Mouse (Mus musculus): ENCODE measurements around the gene Depdc7. TPM values are rescaled to one million over a fixed set of nuclear protein-coding genes. Genes with fewer than 3 reads are reported as not detected.
A peak's percentile ranks its signal among the peaks of the same experiment; 100 is the strongest.

Depdc7 gene
- polyA plus RNA-seq, 1 experiment from 2014 or later: 9.1 TPM

DNA sequence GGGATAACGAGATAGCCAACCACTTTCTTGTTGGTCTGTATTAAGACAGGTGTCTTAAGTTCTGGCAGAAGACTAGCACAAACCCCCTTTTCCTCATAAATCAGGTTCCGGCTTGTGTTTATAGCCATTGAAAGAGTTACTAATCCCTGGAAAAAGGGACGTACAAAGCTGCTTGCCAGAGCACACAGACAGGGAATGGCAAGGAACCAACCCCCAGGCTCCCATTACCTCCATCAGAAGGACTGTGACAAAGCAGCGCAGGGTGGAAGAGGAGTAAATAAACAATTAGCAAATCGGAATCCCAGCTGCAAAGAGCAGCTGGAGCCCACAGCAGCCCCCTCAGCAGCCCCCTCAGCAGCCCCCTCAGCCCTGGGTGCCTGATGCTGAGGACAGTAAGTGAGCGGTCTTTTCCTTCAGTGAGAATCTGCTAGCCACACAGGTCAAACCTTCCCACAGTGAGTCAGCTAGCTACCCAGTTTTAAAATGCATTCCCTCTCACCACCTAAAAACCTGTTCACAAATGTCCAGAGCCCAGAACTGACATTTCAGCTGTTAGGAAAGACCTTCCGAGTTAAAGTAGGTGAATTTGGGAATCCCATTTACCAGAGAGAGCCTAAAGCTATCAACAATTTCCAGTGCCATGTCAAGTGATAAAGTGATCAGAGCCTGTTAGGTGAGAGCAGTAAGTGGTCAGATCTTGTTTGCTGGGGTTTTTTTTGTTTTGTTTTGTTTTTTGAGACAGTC, 1.5 kb downstream of the Depdc7 start:
- H3K4me3 ChIP-seq: no peak overlapping the region
- peak overlapping the region; percentile 93; the same call in 1 of the 2 replicates for H3K4me2 ChIP-seq
- peaks cover 7% of the 10 kb centered on the region; the same call in 1 of the 2 replicates for H3K4me1 ChIP-seq
- no peak overlapping the region for H3K27ac ChIP-seq
- 45% methylated on average over 7 of the region's 7 CpGs for WGBS
- no peaks in the 10 kb centered on the region for H3K9me3 ChIP-seq
- H3K27me3 ChIP-seq: 0 out of 2 replicates have a peak, but pooled peaks cover 2% of the 10 kb centered on the region
- no peak for ATAC-seq (ENCODE audit: borderline replicate concordance, extremely low read depth, low FRiP score, low TSS enrichment)
- H3K36me3 ChIP-seq: no peaks in the 10 kb centered on the region
- no peak overlapping the region for H3K9ac ChIP-seq

DNA sequence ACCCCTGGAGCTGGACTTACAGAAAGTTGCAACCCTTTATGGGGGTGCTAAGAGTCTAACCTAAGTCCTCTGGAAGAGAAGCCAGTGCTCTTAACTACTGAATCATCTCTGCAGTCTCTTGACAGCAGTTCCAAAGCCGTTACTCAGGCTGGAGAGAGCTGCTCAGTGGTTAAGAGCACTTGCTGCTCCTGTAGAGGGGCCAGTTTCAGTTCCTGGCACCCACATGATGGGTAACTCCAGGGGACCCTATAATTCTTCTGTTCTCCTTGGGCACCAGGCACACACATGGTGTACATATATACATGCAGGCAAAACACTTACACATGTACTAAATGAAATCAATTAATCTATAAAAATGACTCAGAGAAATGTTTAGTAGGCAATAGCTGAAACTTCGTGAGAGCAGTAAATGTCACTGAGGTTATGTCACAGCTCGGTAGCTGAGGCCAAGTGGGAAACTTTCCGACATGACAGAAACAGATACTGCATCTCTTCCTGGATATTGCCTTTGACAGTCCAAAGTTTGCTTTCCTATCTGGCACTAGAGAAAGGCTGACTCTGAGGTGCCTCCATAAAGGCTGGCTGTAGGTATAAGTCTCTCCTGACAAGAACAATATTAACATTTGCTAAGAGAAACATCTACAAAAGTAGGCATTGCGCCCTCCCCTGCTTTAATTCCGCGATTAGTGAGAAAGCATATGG, 2.3 kb downstream of the Depdc7 start:
- no peaks in the 10 kb centered on the region for H3K36me3 ChIP-seq
- H3K4me2 ChIP-seq: no peak overlapping the region
- H3K9ac ChIP-seq: no peak overlapping the region
- no peak overlapping the region for H3K4me3 ChIP-seq
- H3K9me3 ChIP-seq: no peaks in the 10 kb centered on the region
- H3K4me1 ChIP-seq: peaks cover 7% of the 10 kb centered on the region; the same call in 1 of the 2 replicates
- no peak overlapping the region for H3K27ac ChIP-seq
- 0 out of 2 replicates have a peak, but pooled peaks cover 2% of the 10 kb centered on the region for H3K27me3 ChIP-seq
- 57% methylated on average over 7 of the region's 7 CpGs for WGBS
- no peak for ATAC-seq (ENCODE audit: borderline replicate concordance, extremely low read depth, low FRiP score, low TSS enrichment)

DNA sequence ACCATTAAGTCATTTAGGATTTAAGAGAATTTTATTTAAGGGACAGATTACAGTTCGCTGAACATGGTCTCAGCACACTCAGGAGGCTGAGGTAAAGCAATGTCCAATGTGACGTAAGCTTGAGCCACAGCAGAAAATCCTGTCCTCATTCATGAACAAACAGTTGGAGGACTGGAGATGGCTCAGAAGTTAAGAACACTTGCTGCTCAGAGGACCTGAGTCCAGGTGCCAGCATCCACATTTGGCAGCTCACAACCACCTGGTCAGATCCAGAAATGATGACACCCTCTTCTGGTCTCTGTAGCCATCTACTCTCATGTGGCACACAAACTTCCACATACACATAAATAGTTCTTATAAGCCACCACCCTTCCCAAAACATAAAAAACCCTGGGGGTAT, 3.0 kb downstream of the Depdc7 start:
- Histone ChIP-seq H3K4me1 (peaks cover 7% of the 10 kb centered on the region; the same call in 1 of the 2 replicates), H3K9ac (no peak overlapping the region), H3K27me3 (0 out of 2 replicates have a peak, but pooled peaks cover 2% of the 10 kb centered on the region), H3K27ac (no peak overlapping the region), H3K9me3 (no peaks in the 10 kb centered on the region), H3K4me3 (no peak overlapping the region), H3K4me2 (no peak overlapping the region), H3K36me3 (no peaks in the 10 kb centered on the region)
- no peak for ATAC-seq (ENCODE audit: borderline replicate concordance, extremely low read depth, low FRiP score, low TSS enrichment)
- WGBS: 86% methylated on average over 2 of the region's 2 CpGs

DNA sequence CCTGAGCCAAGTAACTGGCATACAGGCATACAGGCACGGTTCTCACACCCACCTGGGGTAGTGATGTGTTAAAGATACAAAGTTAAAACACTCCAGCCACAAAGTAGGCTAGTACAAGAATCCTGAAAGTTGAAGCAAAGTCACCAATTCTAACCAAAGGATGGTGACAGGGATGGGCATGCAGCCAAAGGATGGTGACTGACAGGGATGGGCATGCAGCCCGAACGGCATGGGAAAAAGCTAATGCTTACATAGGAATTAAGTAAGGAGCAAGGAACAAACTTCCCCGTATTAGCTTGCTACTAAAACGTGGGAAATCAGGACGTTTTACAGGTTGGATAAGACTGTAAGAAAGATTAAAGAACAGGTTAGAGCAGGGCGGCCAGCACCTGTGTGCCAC, 6.4 kb downstream of the Depdc7 start:
- Histone ChIP-seq H3K4me2 (no peak overlapping the region), H3K4me1 (no peaks in the 10 kb centered on the region; the same call in 1 of the 2 replicates), H3K9ac (no peak overlapping the region), H3K36me3 (no peaks in the 10 kb centered on the region), H3K27me3 (0 out of 2 replicates have a peak, but pooled peaks cover 2% of the 10 kb centered on the region), H3K4me3 (no peak overlapping the region), H3K9me3 (no peaks in the 10 kb centered on the region), H3K27ac (no peak overlapping the region)
- 58% methylated on average over 7 of the region's 7 CpGs for WGBS
- no peak for ATAC-seq (ENCODE audit: borderline replicate concordance, extremely low read depth, low FRiP score, low TSS enrichment)

- ATAC-seq (ENCODE audit: borderline replicate concordance, extremely low read depth, low FRiP score, low TSS enrichment): no peak
- Histone ChIP-seq H3K27me3 (no peaks in the 10 kb centered on the region), H3K36me3 (no peaks in the 10 kb centered on the region), H3K4me2 (no peak overlapping the region), H3K4me1 (peaks cover 4% of the 10 kb centered on the region), H3K27ac (no peak overlapping the region), H3K9ac (no peak overlapping the region), H3K9me3 (no peaks in the 10 kb centered on the region), H3K4me3 (no peak overlapping the region)
- 69% methylated on average over 7 of the region's 7 CpGs for WGBS
These were observed 10.0 kb downstream of the Depdc7 start for GRCm38 (mm10) chr2:104732562-104733256.

DNA sequence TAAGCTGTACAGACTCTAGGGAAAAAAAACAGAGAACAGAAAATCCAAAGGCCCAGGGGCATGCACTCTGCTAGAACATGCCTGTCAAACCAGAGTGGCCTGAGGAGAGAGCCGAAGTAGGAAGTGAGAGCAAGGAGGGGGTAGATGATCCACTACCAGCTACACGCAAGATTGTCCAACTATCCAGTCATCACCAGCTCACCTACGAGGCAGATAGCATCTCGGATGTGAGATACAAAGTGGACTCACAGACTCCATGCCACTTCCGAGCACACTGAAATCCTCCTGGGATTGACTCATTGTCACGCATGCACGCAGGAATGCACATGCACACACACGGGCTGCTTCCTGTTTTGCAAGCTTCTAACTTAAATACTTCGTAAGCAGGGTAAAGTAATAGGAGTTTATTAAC, 10.6 kb downstream of the Depdc7 start:
- H3K9me3 ChIP-seq: no peaks in the 10 kb centered on the region
- WGBS: 74% methylated on average over 9 of the region's 9 CpGs
- no peak overlapping the region for H3K27ac ChIP-seq
- no peak overlapping the region for H3K4me2 ChIP-seq
- peaks cover 6% of the 10 kb centered on the region for H3K4me1 ChIP-seq
- no peak overlapping the region for H3K9ac ChIP-seq
- no peak for ATAC-seq (ENCODE audit: borderline replicate concordance, extremely low read depth, low FRiP score, low TSS enrichment)
- no peak overlapping the region for H3K4me3 ChIP-seq
- H3K36me3 ChIP-seq: no peaks in the 10 kb centered on the region
- no peaks in the 10 kb centered on the region for H3K27me3 ChIP-seq

- Histone ChIP-seq H3K36me3 (no peaks in the 10 kb centered on the region), H3K27me3 (no peaks in the 10 kb centered on the region), H3K4me1 (peaks cover 6% of the 10 kb centered on the region), H3K9ac (no peak overlapping the region), H3K27ac (peak overlapping the region; percentile 55; the same call in 1 of the 2 replicates), H3K9me3 (no peaks in the 10 kb centered on the region), H3K4me2 (no peak overlapping the region), H3K4me3 (no peak overlapping the region)
- WGBS: 30% methylated on average over 1 of the region's 1 CpGs
- no peak; the same call in 1 of the 2 replicates for ATAC-seq (ENCODE audit: borderline replicate concordance, extremely low read depth, low FRiP score, low TSS enrichment)
These were observed 15.3 kb downstream of the Depdc7 start for GRCm38 (mm10) chr2:104727369-104727768.

GRCm38 (mm10) chr2:104722021-104722420, 20.7 kb downstream of the Depdc7 start:
- no peak overlapping the region for H3K4me2 ChIP-seq
- H3K9ac ChIP-seq: no peak overlapping the region
- H3K36me3 ChIP-seq: no peaks in the 10 kb centered on the region
- H3K4me1 ChIP-seq: no peaks in the 10 kb centered on the region
- H3K9me3 ChIP-seq: no peaks in the 10 kb centered on the region
- no peak overlapping the region for H3K27ac ChIP-seq
- 75% methylated on average over 3 of the region's 3 CpGs for WGBS
- no peak overlapping the region for H3K4me3 ChIP-seq
- no peak for ATAC-seq (ENCODE audit: borderline replicate concordance, extremely low read depth, low FRiP score, low TSS enrichment)
- H3K27me3 ChIP-seq: no peaks in the 10 kb centered on the region

DNA sequence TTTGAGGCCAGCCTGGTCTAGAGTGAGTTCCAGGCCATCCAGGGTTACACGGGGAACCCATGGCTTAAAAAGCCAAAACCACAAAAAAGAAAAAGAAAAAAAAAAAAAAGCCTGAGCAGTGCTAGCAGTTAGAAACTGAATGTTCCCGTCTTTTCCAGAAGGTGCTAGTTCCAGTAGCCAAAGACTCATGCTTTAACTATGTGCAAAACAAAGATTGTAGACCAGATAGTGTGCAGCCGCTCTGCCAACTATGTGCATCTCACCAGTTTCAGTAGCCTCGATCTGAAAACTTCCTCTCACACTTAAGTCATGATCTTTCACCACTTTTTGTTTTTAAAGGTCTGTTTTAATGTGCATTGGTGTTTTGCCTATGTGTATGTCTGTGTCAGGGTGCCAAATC, 24.9 kb downstream of the Depdc7 start:
- no peaks in the 10 kb centered on the region for H3K9me3 ChIP-seq
- no peak overlapping the region for H3K4me2 ChIP-seq
- H3K27me3 ChIP-seq: peaks cover 3% of the 10 kb centered on the region; the same call in 1 of the 2 replicates
- H3K9ac ChIP-seq: no peak overlapping the region
- H3K36me3 ChIP-seq: no peaks in the 10 kb centered on the region
- H3K27ac ChIP-seq: no peak overlapping the region
- ATAC-seq (ENCODE audit: borderline replicate concordance, extremely low read depth, low FRiP score, low TSS enrichment): no peak
- peaks cover 2% of the 10 kb centered on the region for H3K4me1 ChIP-seq
- whole genome bisulfite sequencing: 74% methylated on average over 4 of the region's 4 CpGs
- H3K4me3 ChIP-seq: no peak overlapping the region

GRCm38 (mm10) chr2:104717231-104717735, 25.4 kb downstream of the Depdc7 start:
- H3K9ac ChIP-seq: no peak overlapping the region
- H3K4me1 ChIP-seq: peaks cover 6% of the 10 kb centered on the region
- no peaks in the 10 kb centered on the region for H3K9me3 ChIP-seq
- H3K36me3 ChIP-seq: no peaks in the 10 kb centered on the region
- no peak overlapping the region for H3K4me3 ChIP-seq
- no peak overlapping the region for H3K27ac ChIP-seq
- ATAC-seq (ENCODE audit: borderline replicate concordance, extremely low read depth, low FRiP score, low TSS enrichment): no peak
- peaks cover 3% of the 10 kb centered on the region; the same call in 1 of the 2 replicates for H3K27me3 ChIP-seq
- WGBS: 80% methylated on average over 2 of the region's 2 CpGs
- no peak overlapping the region for H3K4me2 ChIP-seq

DNA sequence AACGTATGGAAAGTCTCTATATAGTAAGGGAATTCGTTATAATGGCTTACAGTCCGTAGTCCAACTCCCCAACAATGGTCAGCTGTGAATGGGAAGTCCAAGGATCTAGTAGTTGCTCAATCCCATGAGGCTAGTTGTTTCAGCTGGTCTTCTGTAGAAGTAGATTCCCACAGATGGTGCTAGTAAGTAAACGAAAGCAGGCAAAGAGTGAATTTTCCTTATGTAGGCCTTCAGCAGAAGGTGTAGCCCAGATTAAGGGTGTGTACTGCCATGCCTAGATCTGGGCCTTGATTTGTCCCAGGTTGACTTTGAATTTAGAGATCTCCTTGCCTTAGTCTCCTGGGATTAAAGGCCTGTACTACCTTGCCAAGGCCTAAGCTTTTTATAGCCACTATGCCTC, 26.4 kb downstream of the Depdc7 start, which contains the start of gene Pin1rt1:
TSS of gene Pin1rt1 (minus strand) at position 101 of the 400 bp plus-strand sequence.
- H3K9me3 ChIP-seq: no peaks in the 10 kb centered on the region
- H3K4me1 ChIP-seq: peaks cover 7% of the 10 kb centered on the region
- no peak within 1 kb of the TSS for H3K4me2 ChIP-seq
- peaks cover 3% of the 10 kb centered on the region; the same call in 1 of the 2 replicates for H3K27me3 ChIP-seq
- H3K36me3 ChIP-seq: no peaks in the 10 kb centered on the region
- no peak within 1 kb of the TSS for H3K9ac ChIP-seq
- ATAC-seq (ENCODE audit: borderline replicate concordance, extremely low read depth, low FRiP score, low TSS enrichment): no peak
- no peak within 1 kb of the TSS for H3K27ac ChIP-seq
- 91% methylated on average over 4 of the region's 4 CpGs for WGBS
- no peak within 1 kb of the TSS for H3K4me3 ChIP-seq

Data from lung, embryonic 15.5 days (tissue).